Mouse (Mus musculus) kidney, adult 2 months (tissue): Measurements from ENCODE around the gene Tspan18. TPM values are rescaled to one million over a fixed set of nuclear protein-coding genes. Genes with fewer than 3 reads are reported as not detected.

ENCODE experiments used
- DNase-seq: peaks from one replicate; pipeline ENCODE4 v3.0.0; 2021
- H3K27ac ChIP-seq: fragments of 200-500 bp; 2 replicates; pipeline ENCODE4 v1.5.1; 2012; ENCODE audit warnings: low read depth, low read length, control low read depth, inconsistent platforms; ENCODE audit not compliant: insufficient read depth
- H3K27me3 ChIP-seq: fragments of 200-500 bp; replicated peaks from 2 replicates; pipeline ENCODE4 v1.6.1; 2012; ENCODE audit warnings: mild to moderate bottlenecking, moderate library complexity, low read length, inconsistent platforms; ENCODE audit not compliant: control insufficient read depth, insufficient read depth
- H3K36me3 ChIP-seq: fragments of 200-500 bp; 2 replicates; pipeline ENCODE4 v1.6.1; 2012; ENCODE audit warnings: mild to moderate bottlenecking, moderate library complexity, low read length, inconsistent platforms; ENCODE audit not compliant: control insufficient read depth, insufficient read depth
- H3K4me1 ChIP-seq: fragments of 200-500 bp; 2 replicates; pipeline ENCODE4 v1.6.1; 2011; ENCODE audit warnings: low read length; ENCODE audit not compliant: control insufficient read depth, insufficient read depth
- H3K4me3 ChIP-seq: fragments of 200-500 bp; 2 replicates; pipeline ENCODE4 v1.5.1; 2011; ENCODE audit warnings: mild to moderate bottlenecking, low read depth, low read length, control low read depth; ENCODE audit not compliant: insufficient read depth
- CTCF ChIP-seq: fragments of 200-500 bp; conservative IDR thresholded peaks from 2 replicates; pipeline ENCODE4 v1.5.1; 2011; ENCODE audit warnings: low read depth, mild to moderate bottlenecking, control low read depth, low read length, moderate library complexity, mixed read lengths; ENCODE audit not compliant: insufficient read depth, insufficient read length
- POLR2A ChIP-seq: fragments of 200-500 bp; IDR thresholded peaks from one replicate; pipeline ENCODE4 v1.6.1; 2011; ENCODE audit warnings: low read depth, low read length, control low read depth
- WGBS: fragments of 180-500 bp; shearing (Covaris S2); methylation state at CpG from one replicate; pipeline ENCODE4 v1.1.7; 2018; 5-methylcytosine and 5-hydroxymethylcytosine counted together
- polyA plus RNA-seq: library from polyadenylated mRNA; depleted of rRNA; stranded (reverse); fragments of >200 nt; gene quantifications from 2 replicates; pipeline ENCODE4 v1.2.3, GENCODE M21; 2012

Tspan18 gene
- polyA plus RNA-seq, 1 experiment, result 20.9 TPM

DNA sequence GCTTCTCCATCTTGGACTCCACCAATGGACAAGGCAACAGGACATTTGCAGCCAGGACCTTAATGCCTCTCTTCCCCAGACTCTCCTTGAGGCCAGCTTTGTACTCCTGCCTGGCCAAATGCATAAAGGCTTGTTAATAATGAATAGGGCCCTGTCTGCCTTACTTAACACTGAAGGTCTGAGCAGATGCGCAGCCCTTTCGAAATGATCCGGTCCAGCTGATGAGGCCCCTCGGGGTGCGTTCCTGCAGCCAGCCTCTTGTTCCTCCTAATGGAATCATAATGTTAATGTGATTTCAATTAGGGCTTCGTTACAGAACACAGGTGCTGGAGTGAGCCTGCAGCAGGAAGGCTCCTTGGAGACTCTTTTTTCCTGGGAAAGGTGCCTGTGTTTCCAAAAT lies 33.7 kb upstream of the Tspan18 start:
- H3K36me3 ChIP-seq, result no peaks in the 10 kb centered on the region
- no peak for DNase-seq
- H3K27ac ChIP-seq, result no peak overlapping the region
- H3K4me3 ChIP-seq, result no peak overlapping the region
- no peaks in the 10 kb centered on the region for H3K4me1 ChIP-seq
- H3K27me3 ChIP-seq, result no peaks in the 10 kb centered on the region
- TF ChIP-seq CTCF, result no peak
- TF ChIP-seq POLR2A, result no peak
- 83% methylated on average over 6 of the region's 6 CpGs for WGBS

DNA sequence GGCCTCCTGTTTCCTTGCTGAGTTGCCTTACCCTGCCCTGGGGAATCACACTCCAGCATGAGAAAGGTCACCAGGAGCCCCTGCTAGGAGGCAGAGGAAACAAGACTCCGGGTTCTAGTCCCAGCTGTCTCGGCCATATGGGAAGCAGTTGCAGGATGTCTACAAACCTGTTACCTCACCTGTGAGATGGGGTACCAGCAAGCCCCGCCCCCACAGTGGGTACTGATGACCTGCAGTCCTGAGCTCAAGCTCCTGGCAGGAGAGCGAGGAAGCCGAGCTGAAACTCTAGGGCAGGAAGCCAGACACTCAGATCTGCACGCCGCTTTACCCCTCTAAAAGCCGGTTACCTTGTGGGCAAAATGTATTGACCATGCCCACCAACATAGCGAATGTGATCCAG lies 31.1 kb upstream of the Tspan18 start:
- TF ChIP-seq POLR2A (no peak), CTCF (no peak)
- no peak for DNase-seq
- Histone ChIP-seq H3K27me3 (no peaks in the 10 kb centered on the region), H3K36me3 (no peaks in the 10 kb centered on the region), H3K4me1 (no peaks in the 10 kb centered on the region), H3K4me3 (no peak overlapping the region), H3K27ac (no peak overlapping the region)
- WGBS, result 69% methylated on average over 9 of the region's 9 CpGs

DNA sequence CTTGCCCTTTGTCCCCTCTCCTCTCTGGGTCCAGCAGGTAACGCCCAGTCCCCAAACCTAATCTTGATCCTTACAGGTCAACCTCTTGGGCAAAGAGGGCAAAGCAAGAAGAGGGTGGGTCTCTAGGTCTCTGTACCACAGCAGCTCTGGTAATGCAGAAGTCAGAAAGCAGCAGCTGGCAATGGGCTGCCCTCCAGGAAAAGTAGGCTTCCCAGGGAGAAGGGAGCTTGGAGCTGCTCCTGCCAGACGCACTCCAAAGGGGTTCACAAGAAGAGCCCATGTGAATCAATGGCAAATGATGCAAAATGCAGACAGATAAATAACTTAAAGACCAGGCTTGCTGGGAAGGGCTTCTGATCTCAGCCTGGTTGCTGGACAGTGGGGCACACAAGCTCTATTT lies 30.6 kb upstream of the Tspan18 start:
- no peak for DNase-seq
- WGBS, result 90% methylated on average over 2 of the region's 2 CpGs
- no peak for TF ChIP-seq POLR2A
- TF ChIP-seq CTCF, result no peak
- Histone ChIP-seq H3K27me3 (no peaks in the 10 kb centered on the region), H3K4me3 (no peak overlapping the region), H3K4me1 (no peaks in the 10 kb centered on the region), H3K36me3 (no peaks in the 10 kb centered on the region), H3K27ac (no peak overlapping the region)

DNA sequence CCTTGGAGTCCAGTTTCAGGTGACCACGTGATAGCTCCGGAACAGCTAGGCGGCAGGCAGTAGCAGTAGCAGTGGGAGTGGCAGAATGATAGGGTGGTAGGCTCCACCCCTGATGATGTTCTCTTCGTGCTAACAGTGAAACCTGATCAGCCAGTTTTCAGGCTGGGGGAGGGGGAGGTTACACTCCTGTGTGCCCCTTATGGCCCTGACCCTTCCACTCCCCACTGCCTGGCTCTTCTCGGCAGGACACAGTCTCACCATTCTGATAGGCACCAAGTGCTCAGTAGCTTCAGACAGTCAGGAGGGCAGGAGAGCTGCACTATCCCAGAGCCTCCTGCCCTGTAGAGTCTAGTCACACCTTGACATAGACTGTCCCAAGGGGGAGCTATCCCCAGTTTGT lies 27.1 kb upstream of the Tspan18 start:
- Histone ChIP-seq H3K4me1 (no peaks in the 10 kb centered on the region), H3K36me3 (no peaks in the 10 kb centered on the region), H3K27me3 (no peaks in the 10 kb centered on the region), H3K27ac (no peak overlapping the region), H3K4me3 (no peak overlapping the region)
- 38% methylated on average over 5 of the region's 5 CpGs for WGBS
- TF ChIP-seq CTCF (no peak), POLR2A (no peak)
- no peak for DNase-seq

DNA sequence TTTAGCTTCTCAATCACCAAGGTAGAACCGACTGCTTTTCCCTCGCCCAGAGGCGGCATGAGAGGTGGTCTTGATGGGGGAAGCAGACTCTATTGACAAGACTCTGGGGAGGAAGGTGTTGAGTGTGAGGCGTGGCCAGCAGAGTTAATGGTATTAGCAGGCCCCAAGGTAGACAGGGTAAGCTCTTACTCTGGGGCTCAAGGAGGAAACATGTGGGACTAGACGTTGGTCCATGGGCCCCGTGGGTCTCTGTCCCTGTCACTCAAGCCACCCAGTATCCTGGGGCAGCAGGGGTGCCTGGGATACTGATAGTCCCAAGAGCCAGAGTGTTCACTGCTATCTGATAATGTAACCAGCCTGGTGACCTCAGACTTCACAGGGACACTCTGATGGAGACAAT lies 26.0 kb upstream of the Tspan18 start:
- DNase-seq, result no peak
- WGBS, result 80% methylated on average over 6 of the region's 6 CpGs
- no peaks in the 10 kb centered on the region for H3K36me3 ChIP-seq
- H3K4me1 ChIP-seq, result no peaks in the 10 kb centered on the region
- no peak for TF ChIP-seq POLR2A
- no peak for TF ChIP-seq CTCF
- no peak overlapping the region for H3K4me3 ChIP-seq
- no peak overlapping the region for H3K27ac ChIP-seq
- no peaks in the 10 kb centered on the region for H3K27me3 ChIP-seq

DNA sequence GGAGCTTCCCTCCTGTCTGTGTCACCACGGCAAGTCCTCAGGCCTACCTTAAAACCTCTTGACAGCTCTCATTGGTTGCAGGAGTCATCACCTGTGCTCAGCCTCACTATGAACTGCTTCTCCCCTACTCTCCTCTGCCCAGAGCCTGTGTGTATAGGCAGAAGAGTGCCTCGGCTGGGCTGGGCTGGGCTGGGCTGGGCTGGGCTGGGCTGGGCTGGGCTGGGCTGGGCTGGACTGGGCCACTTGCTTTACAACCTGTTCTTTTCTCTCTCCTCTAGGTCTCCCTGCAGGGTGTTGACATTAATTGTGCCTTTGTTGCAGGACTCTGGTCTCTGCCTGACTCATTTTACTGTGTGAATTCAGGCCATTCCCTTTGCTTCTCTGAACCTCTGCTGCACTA lies 23.1 kb upstream of the Tspan18 start:
- Histone ChIP-seq H3K27me3 (no peaks in the 10 kb centered on the region), H3K27ac (no peak overlapping the region), H3K4me3 (no peak overlapping the region), H3K36me3 (no peaks in the 10 kb centered on the region), H3K4me1 (no peaks in the 10 kb centered on the region)
- TF ChIP-seq POLR2A (no peak), CTCF (no peak)
- WGBS, result 84% methylated on average over 2 of the region's 2 CpGs
- DNase-seq, result no peak

DNA sequence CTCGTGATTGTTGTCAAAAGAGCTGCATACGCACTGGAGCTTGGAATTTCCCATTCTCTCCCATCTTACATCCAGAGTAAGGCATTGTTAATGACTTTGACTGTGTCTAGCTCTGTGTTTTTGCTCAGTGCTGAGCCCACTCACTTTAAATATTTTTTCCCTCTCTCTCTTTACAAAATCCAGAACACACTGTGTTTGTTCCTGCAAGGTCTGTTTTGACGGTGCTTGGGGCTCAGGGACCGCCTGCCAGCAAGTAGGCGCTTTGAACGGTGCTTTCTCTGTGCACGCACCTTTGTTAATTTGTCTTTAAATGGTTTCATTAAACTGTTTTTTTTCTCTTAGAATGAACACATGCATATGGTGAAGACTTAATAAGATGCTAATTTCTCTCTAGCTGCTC lies 21.5 kb upstream of the Tspan18 start:
- DNase-seq, result no peak
- H3K27ac ChIP-seq, result no peak overlapping the region
- 69% methylated on average over 7 of the region's 7 CpGs for WGBS
- no peaks in the 10 kb centered on the region for H3K27me3 ChIP-seq
- H3K4me3 ChIP-seq, result no peak overlapping the region
- no peaks in the 10 kb centered on the region for H3K4me1 ChIP-seq
- no peaks in the 10 kb centered on the region for H3K36me3 ChIP-seq
- TF ChIP-seq POLR2A, result no peak

DNA sequence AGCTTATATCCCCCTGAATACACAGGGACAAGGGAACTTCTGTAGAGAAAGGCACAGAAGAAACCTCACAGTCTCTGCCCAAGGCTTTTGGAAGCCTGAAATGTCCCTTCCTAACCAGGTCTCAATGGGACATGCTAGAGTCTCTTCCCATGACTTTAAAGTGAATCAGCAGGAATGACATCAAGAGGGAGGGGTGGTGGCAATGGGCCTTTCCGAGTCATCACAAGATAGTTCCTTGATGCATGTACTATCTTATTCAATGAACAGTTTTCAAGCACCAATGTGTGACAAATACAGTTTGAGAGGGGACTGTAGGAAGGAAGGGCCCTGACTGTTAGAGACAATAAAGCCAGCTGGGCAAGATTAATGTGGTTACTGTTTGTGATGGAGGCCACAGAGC lies 20.3 kb upstream of the Tspan18 start:
- WGBS, result 76% methylated on average over 1 of the region's 1 CpGs
- no peaks in the 10 kb centered on the region for H3K36me3 ChIP-seq
- no peak for TF ChIP-seq POLR2A
- TF ChIP-seq CTCF, result no peak
- H3K4me3 ChIP-seq, result no peak overlapping the region
- H3K27me3 ChIP-seq, result no peaks in the 10 kb centered on the region
- H3K27ac ChIP-seq, result no peak overlapping the region
- H3K4me1 ChIP-seq, result no peaks in the 10 kb centered on the region
- DNase-seq, result no peak
